Mouse (Mus musculus) hindlimb bud, embryonic 11.5 days (tissue): ENCODE data around the gene Cbx2.

Experiments
- DNase-seq: peaks from one replicate; pipeline ENCODE4 v3.0.0-alpha.2; 2012; ENCODE audit warnings: low read depth, low spot score; ENCODE audit errors: extremely low spot score

Cbx2 gene

GRCm38 (mm10) chr11:119014455-119014854, 8.3 kb upstream of the Cbx2 start:
- DNase-seq = no peak

GRCm38 (mm10) chr11:119017506-119017905, 5.3 kb upstream of the Cbx2 start:
- DNase-seq = no peak

- no peak for DNase-seq
Measured at GRCm38 (mm10) chr11:119021180-119021579, 1.6 kb upstream of the Cbx2 start.

- no peak for DNase-seq
Measured at GRCm38 (mm10) chr11:119022068-119022894, 481 bp upstream of the Cbx2 start.

GRCm38 (mm10) chr11:119023616-119023980, 836 bp downstream of the Cbx2 start:
- DNase-seq = no peak

- DNase-seq = no peak
Measured at GRCm38 (mm10) chr11:119024260-119024659, 1.5 kb downstream of the Cbx2 start.

- no peak for DNase-seq
Measured at GRCm38 (mm10) chr11:119026203-119026602, 3.4 kb downstream of the Cbx2 start.

GRCm38 (mm10) chr11:119033874-119034558, 11.3 kb downstream of the Cbx2 start:
- no peak for DNase-seq

- DNase-seq = no peak
Measured at GRCm38 (mm10) chr11:119034635-119035034, 11.9 kb downstream of the Cbx2 start.

GRCm38 (mm10) chr11:119035094-119035685, 12.4 kb downstream of the Cbx2 start:
- DNase-seq = no peak

GRCm38 (mm10) chr11:119035686-119036165, 13.0 kb downstream of the Cbx2 start:
- no peak for DNase-seq

- no peak for DNase-seq
Measured at GRCm38 (mm10) chr11:119036447-119036846, 13.7 kb downstream of the Cbx2 start.

GRCm38 (mm10) chr11:119036934-119037779, 14.4 kb downstream of the Cbx2 start:
- no peak for DNase-seq

GRCm38 (mm10) chr11:119037780-119038401, 15.1 kb downstream of the Cbx2 start:
- DNase-seq = no peak

GRCm38 (mm10) chr11:119038744-119039484, 16.2 kb downstream of the Cbx2 start:
- DNase-seq = no peak

GRCm38 (mm10) chr11:119039732-119040512, 17.2 kb downstream of the Cbx2 start:
- DNase-seq = no peak

GRCm38 (mm10) chr11:119040600-119041324, 18.0 kb downstream of the Cbx2 start, which contains the start of gene Cbx8:
TSS of gene Cbx8 (minus strand) at chr11:119040969.
- DNase-seq = peak; percentile 96

GRCm38 (mm10) chr11:119041325-119041716, 18.6 kb downstream of the Cbx2 start:
- no peak for DNase-seq
